Mouse (Mus musculus): ENCODE data around the gene Selp.

The Selp gene

GRCm38 (mm10) chr1:164114947-164115493 lies at the start of gene Selp:
TSS of gene Selp (plus strand) at chr1:164115264.
- no peak for DNase-seq (ENCODE audit: low spot score in 2 of 2)

DNA sequence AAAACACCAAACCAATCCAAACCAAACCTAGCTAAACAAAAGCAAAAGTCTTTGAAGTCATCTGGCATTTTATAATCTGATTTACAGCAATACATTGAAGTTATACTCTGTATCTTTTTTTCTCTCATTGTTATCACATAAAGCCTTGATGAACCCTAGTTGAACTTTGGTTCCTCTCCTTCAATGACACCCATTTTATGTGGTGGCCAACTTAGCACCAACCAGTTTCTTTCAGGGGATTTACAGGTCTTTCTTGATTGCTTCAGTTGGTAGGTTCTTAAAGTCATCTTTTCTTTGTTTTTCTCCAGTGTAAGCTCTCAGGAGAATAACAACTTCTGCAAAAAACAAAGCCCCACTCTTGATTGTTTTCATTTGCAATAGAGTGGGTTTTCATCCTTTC lies 45.8 kb upstream of the Selp start:
- no peak for DNase-seq (ENCODE audit: low spot score in 2 of 2)

- no peak for DNase-seq (ENCODE audit: low spot score in 2 of 2)
These were observed 44.6 kb upstream of the Selp start for GRCm38 (mm10) chr1:164070461-164070860.

DNA sequence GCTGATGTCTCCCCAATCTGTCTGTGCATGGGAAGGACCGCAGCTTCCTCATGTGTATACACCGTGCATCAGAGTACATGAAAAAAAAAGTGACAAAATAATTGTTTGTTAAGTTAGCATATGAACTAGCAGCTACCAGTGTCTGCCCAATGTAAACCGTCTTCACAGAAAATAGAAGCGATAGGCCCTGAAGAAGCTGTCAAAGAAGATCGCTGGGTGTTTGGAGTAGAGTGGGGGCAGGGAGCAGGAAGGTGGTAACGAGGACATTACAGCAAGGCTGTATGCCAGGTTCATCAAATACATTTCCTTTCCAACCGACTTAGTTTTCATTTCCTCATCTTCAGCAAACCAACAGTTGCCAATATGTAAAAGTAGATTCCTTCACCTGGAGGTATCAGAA lies 44.0 kb upstream of the Selp start:
- DNase-seq (ENCODE audit: low spot score in 2 of 2) = no peak

DNA sequence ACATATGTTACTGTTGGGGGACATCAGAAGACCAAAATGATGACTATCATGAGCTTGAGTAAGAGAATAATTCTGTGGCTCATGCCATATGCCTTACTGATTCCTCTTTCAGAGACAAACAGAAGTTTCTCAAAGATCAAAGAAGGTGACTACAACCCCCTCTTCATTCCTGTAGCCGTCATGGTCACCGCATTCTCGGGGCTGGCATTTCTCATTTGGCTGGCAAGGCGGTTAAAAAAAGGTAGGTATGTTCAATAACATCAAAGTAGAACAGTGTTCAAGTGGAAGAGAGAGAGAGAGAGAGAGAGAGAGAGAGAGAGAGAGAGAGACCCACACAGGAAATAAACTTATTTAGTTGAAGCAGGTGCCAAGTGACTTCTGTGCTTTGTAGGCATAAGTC lies 43.1 kb upstream of the Selp start:
- DNase-seq (ENCODE audit: low spot score in 2 of 2) = no peak

DNA sequence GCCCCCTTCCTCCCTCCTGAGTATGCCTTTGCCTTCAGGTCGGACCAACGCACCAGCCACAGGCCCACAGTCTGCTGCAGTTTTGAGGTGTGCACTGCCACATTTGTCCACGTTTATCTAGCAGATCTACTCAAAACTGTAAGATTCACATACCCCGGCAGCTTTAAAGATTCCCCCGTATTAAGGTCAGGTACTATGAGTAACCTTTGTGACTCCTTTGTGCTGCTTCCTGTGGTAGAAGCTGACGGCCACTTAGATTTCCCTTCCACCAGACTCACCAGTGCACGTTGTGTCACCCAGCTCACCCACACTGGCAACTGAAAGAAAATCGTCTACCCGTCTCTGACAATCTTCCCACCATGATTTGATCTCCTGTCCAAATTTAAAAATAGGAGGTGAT lies 42.0 kb upstream of the Selp start:
- no peak for DNase-seq (ENCODE audit: low spot score in 2 of 2)

GRCm38 (mm10) chr1:164073803-164074202 lies 41.3 kb upstream of the Selp start:
- DNase-seq (ENCODE audit: low spot score in 2 of 2) = no peak

- DNase-seq (ENCODE audit: low spot score in 2 of 2) = no peak
These were observed 40.4 kb upstream of the Selp start for GRCm38 (mm10) chr1:164074606-164075140.

DNA sequence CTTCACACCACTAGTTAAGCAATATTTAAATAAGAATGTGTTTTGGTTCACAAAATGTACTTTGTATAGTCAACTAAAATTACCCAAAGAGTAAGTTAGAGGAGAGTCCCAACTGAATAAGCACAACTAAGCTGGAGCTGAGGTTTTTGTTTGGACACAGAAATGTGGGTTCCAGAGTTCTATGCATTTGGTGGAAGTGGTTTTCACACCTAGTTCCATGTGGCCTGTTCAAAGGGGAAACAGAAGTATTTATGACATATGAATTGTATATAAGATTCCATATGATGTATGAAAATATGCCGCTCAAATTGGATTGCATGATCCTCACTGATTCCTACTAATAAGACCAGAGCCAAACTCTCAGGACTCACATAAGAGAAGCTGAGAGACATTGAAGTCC lies 39.6 kb upstream of the Selp start:
- DNase-seq (ENCODE audit: low spot score in 2 of 2) = no peak

GRCm38 (mm10) chr1:164076441-164076840 lies 38.6 kb upstream of the Selp start:
- no peak for DNase-seq (ENCODE audit: low spot score in 2 of 2)

GRCm38 (mm10) chr1:164077031-164077430 lies 38.0 kb upstream of the Selp start:
- no peak for DNase-seq (ENCODE audit: low spot score in 2 of 2)

DNA sequence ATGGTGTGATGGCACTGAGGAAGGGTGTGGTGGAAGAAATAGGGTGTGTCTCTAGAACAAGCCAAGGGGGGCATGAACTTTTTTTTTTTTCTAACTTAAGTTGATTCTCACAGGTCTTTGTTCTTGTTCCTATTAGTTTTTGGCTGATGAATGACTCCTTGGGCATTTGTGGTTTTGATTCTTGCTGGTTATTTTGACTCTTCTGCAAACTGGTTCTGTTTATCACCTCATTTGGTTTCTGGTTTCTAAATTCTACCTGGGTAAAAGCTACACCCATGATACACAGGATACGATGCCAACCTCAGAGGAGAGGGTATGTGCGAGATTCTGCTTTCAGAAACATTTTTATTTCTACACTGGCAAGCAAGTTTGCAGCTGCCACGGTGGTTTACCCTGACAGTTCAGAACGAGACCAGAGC lies 36.7 kb upstream of the Selp start:
- no peak for DNase-seq (ENCODE audit: low spot score in 2 of 2)

- no peak for DNase-seq (ENCODE audit: low spot score in 2 of 2)
These were observed 36.0 kb upstream of the Selp start for GRCm38 (mm10) chr1:164079091-164079490.

DNA sequence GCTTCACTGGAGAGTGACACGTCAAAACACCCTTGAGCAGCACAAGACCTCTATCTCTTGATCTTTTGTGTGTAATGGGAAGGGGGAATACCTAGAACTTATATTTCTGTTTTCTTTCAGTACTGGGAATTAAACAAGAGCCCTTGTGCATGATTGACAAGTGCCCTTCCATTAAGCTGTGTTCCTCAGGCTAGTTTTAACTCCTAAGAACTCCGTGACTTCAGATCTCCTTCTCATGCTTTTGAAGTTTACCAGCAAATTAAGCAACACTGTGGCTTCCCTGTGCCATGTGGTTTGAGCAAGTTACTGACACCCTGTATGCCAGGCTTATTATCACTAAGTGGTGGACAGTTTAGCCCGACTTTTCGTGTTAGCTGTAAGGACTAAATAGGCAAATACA lies 32.0 kb upstream of the Selp start:
- DNase-seq (ENCODE audit: low spot score in 2 of 2) = no peak

DNA sequence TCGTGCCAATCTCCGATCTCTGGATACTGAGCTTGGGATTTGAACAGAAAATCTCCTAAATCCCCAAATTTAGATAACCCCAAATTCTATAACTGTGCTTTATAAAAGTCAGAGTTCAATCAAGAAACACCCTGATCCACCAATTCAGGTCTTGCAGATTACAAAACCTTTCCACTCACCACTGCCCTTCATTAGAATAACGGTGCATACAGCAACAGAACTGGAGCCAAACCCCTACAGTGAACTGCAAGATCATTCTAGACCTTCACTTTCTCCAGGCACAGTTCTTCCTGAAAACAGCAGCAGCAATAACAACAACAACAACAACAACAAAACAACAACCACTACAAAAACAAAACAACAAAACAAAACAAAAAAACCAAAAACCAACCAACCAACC lies 28.3 kb upstream of the Selp start:
- DNase-seq (ENCODE audit: low spot score in 2 of 2) = no peak

- no peak for DNase-seq (ENCODE audit: low spot score in 2 of 2)
These were observed 27.2 kb upstream of the Selp start for GRCm38 (mm10) chr1:164087872-164088271.

GRCm38 (mm10) chr1:164096780-164097179 lies 18.3 kb upstream of the Selp start:
- DNase-seq (ENCODE audit: low spot score in 2 of 2) = no peak

DNA sequence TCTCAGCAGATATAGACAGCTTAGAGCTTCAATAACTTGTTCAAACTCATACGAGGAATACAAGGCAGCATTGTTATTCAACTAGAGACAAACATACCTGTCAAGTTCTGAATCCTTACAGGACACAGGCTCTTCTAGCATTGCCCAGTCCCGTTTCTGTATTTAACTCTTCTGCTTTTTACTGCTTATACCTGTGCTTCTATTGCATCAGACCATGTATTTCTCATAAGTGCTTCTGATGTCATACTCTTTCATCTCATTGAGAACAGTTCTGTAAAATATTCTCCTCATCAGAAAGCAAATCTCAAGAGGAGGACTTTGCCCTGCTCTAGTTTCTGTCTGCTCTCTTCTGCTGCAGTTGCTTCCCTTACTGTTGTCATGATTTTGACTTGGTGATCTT lies 17.2 kb upstream of the Selp start:
- DNase-seq (ENCODE audit: low spot score in 2 of 2) = no peak

GRCm38 (mm10) chr1:164098372-164098771 lies 16.7 kb upstream of the Selp start:
- no peak for DNase-seq (ENCODE audit: low spot score in 2 of 2)

GRCm38 (mm10) chr1:164109763-164110162 lies 5.3 kb upstream of the Selp start:
- DNase-seq (ENCODE audit: low spot score in 2 of 2) = no peak

DNA sequence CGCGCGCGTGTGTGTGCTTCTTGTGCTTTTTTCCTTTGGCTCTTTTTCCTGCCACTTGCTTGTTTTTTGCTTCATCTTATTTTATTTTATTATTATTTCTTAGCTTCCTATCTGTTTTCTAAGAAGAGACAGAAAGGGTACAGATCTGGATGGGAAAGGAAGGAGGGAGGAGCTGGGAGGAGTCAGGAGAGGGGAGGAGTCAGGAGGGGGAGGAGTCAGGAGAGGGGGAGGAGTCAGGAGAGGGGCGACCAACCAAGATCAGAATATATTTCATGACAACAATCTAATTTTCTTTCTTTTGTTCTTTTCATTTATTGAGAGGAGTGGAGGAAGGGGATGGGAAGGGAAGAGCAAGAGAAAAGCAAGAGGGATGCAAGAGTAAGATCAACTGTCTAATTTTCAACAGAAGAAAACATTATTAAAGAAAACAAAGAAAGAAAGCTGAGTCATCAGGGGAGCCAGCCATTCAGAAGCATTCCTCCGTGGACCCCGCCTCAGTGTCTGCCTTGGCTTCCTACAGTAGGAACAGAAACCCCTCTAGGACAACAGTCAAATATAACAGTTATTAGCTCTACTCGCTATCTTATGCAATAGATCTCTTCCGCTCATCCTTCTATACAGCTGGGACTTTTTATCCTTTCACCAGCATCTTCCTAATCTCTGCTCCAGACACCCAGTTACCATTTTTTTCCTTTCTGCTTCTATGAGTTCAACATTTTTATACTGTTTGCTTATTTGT lies 4.3 kb upstream of the Selp start:
- no peak for DNase-seq (ENCODE audit: low spot score in 2 of 2)

GRCm38 (mm10) chr1:164114280-164114679 lies 784 bp upstream of the Selp start:
- DNase-seq (ENCODE audit: low spot score in 2 of 2) = no peak

GRCm38 (mm10) chr1:164115647-164116046 lies 583 bp downstream of the Selp start:
- no peak for DNase-seq (ENCODE audit: low spot score in 2 of 2)

DNA sequence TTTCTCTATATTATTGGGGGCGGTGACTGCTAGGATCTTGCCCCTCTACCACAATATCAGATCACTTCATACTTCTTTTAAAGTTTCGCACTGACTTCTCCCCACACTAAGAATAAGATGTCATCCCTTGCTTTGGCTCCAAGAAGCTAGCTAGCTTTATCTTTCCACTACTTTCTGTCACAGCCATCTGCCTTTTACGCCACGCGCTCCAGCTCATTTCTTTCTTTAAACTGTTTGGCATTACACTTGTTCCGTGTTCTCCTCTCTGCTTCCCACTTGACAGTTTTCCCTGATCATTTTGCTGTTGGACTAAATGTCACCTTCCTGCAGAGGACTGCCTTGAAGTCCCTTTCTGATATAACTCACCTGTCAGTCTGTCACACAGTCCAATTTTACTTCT lies 2.8 kb downstream of the Selp start:
- DNase-seq (ENCODE audit: low spot score in 2 of 2) = no peak

All from urinary bladder, postnatal 36 days (tissue).